Mouse (Mus musculus): ENCODE measurements around the gene Slc24a2.

The Slc24a2 gene

DNA sequence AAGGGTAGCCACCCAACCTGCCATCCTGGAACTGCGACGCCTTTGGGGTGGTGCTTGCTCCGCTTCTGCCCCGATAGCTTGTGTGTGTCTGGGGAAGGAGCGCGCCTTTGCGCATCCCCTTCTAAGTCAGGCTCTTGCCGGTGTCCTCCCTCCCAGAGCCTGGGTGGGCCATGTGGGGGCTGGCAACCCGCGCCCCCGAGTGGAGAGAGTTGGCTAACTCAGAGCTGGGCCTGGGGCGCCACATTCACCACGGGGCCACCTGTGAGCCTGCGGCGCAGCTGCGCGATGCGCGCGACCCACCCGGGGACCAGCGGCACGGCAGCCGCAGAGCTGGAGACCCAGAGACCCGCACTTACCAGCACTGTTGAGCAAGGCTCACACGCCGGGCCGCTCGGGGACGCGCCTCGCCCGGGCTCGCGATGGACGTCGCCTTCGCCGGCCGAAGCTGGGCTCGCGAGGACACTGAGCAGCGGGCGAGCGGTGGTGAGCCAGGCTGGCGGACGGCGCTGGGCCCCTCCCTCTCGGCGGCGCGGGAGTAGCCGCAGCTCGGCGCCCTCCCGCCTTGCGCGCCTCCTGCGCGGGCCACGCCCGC, at the start of gene Slc24a2:
Slc24a2 (minus strand) TSS at position 518 of the 592 bp plus-strand sequence.
- DNase-seq (ENCODE audit: low spot score in 2 of 2), result no peak

DNA sequence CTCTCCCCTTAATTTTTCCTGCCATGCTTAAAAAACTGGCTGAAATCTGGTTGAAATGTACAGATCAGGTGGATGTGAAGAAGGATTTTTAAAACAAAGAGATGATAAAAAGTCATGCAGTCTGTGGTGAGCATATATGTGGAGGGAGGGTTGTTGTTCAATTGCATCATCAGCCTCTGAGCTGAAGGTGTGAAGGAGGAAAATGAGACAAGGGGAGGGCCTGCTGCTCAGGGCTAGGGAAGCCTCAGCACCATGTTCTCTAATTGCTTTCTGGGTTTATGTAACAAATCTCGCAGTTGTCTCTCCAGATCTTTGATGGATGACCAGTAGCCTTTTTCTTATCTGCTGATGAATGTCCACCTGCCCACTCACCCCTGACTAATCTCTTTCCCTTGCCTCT, 44.5 kb upstream of the Slc24a2 start:
- no peak for DNase-seq (ENCODE audit: low spot score in 2 of 2)

DNA sequence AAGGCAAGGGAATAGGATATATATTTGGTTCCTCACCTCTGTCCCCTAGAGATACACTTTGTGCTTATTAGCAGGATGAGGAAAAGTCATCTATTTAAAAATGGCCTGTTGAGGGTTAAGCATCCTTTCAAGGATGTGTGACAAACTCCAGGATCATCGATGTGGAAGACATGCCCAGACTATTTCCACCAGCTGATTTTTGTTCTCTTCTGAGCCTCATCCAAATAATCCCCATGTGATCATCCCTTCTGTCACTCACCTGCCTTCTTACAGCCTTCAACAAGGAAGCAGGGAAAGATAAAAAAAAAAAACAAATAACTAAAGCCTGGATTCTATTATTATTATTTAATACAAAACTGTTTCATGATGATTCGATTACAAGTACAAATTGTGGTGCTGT, 44.0 kb upstream of the Slc24a2 start:
- no peak for DNase-seq (ENCODE audit: low spot score in 2 of 2)

DNA sequence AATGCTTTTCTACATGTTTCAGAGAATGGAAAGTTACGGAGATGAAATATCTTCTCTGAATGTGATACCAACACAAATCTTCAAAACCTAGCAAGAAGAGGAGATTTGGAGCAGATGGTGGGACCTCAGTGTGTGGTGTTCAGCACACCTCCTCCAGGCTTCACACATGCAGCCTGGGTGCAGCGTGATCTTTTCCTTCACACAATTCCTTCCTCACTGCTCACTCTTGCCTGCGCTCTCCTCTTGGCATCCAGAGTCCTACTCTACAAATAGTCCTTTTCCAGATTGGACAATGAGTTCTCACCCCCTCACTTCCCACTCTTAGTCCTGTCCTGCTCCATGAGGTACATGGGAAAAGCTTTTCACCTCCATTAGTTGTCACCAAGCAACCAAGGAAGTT, 43.2 kb upstream of the Slc24a2 start:
- no peak for DNase-seq (ENCODE audit: low spot score in 2 of 2)

DNA sequence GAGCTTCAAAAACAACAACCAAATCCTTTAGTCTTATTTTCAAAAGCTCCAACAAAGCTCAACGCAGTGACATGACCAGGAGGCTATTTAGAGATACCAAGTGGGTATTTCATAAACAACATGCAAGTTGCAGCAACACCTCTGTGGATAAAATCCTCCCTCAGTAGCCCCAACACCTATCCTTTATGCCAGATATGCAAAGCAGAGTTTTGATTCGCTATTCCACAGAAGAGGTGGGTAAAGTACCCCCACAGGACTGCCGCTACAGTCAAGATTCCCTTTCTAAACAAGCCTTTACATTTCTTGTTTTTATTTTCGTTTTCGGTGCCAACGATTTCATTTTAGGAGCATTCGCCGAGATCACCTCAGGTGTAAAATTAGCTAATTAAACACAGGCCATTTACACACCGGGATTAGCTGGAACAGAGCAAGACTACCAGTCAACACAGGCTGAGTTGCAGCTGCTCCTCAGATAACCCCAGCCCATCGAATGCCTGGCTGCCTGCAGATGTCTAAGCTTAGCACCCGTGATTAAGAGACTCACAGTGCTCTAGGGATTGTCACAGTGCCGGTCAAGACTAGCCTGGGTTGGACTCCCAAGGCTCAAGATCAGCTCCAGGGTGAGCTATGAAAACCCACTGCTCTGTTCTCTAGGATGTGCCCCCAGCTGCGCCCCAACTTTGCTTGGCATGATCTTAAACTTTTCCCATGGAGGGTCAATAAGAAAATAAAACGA, 885 bp downstream of the Slc24a2 start:
- no peak for DNase-seq (ENCODE audit: low spot score in 2 of 2)

DNA sequence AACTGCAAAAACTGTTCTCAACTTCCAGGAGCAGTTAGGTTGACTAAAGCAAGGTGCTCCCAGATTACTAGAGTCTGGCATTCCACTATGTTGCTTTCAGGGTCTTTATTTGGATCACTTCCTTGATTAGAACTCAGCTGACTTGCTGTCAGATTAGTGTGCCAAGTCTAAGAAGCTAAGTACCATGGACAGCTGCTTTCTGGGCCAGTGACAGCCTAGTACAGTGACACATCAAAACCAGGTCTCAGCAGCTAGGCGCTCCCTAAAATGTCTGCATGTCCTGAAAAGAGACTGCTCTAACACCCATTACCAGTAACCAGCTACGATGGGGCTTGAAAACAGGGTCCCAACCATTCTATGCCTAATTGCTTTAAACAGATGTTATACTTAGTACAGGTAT, 8.7 kb downstream of the Slc24a2 start:
- no peak for DNase-seq (ENCODE audit: low spot score in 2 of 2)

DNA sequence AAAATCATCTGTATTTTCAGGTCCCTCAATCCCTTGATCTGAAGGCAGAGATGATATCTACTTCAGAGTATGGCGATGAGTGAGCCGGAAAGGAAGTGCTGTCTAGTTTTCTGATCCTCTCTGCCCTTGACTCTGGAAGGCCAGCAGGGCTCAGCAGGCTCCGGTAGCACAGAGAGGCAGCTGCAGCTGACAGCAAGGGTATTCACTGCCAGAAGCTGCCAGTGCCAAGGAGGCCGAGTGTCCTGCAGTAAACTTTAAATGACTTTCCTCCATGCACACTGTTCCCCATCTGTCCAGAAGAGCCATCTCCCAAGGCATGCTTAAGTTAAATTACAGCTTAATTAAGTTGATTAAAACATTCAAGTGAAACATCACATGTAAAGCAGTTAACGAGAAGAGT, 12.1 kb downstream of the Slc24a2 start:
- DNase-seq (ENCODE audit: low spot score in 2 of 2), result no peak

DNA sequence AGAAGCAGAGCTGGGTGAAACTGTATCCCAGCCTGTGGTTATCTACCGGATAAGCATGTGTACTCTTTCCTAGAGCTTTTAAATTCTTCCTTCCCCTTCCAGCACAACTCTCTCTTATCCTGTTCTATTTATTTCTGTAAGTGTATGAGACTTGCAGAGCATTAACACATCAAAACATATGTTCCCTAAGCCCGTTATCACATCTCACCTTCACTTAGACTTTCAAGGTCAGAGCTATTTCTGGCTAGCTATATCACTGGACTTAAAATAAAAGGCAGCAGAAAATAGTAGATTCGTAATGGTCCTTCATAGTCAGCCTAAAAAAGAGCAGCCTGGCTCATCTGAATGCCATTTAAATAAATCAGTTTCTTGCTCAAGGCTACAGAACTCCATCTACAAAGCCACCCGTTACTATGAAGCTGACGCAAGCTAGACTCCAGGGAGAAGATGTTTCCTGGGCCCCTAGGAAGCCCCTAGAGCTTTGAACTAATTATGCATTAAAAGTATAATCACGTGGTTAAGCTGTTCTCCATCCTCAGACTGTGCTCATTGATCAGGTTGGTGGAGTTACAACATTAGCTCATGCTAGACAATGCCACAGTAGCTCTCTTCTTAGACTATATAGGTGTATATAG, 18.8 kb downstream of the Slc24a2 start:
- no peak for DNase-seq (ENCODE audit: low spot score in 2 of 2)

DNA sequence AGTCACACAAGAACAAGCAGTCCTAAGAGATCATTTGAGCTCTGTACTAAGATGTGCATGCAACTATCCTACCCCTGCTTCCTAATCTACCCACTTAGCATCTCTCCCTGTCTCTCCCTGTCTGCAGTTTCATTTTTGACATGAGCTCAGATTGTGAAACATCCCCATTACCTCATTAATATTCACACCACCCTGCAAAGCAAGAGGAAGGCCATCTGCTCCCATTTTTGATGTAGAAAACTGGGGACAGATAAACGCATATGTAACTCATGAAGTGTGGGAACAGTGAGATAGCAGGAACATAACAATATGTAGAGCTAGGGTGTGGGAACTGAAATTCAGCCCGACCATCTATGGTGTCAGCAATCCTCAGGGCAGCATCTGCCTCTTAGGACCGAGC, 19.7 kb downstream of the Slc24a2 start:
- no peak for DNase-seq (ENCODE audit: low spot score in 2 of 2)

DNA sequence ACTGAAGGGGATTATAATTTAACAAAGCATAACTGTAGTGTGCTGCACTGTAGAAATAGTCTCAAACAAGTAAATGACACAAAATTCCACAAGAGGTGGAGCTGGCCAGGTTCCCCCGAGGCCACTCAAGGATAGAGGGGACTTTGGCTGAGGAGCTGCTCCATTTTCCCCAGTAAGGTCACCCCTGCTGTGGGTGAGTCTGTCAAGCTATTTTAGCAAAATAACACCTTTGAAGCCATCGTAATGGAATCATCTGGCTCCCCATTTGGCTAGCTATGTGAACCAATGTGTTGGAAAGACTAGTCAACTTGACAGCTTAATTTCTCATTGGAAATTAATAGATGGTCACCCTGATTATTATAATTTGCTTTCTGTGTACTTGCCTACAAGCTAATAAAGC, 28.2 kb downstream of the Slc24a2 start:
- no peak for DNase-seq (ENCODE audit: low spot score in 2 of 2)

DNA sequence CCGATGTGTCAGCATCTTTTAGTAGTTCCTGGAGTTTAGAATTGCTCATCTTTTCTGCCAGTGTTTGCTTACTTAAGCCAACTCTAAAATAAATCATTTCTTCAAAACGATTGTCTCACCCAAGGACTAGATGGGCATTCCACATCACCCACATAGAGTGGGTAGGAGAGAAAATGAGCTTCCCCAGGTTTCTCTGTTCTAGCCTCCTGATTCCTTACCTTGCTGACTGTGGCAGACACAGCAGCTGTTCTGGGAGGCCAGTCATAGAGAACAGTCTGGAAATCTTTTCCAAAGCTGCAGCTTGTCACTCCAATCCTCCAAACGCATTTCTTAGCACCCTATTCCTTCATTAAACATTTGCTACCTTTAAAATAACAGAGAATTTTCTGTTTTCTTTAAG, 29.0 kb downstream of the Slc24a2 start:
- DNase-seq (ENCODE audit: low spot score in 2 of 2), result no peak

DNA sequence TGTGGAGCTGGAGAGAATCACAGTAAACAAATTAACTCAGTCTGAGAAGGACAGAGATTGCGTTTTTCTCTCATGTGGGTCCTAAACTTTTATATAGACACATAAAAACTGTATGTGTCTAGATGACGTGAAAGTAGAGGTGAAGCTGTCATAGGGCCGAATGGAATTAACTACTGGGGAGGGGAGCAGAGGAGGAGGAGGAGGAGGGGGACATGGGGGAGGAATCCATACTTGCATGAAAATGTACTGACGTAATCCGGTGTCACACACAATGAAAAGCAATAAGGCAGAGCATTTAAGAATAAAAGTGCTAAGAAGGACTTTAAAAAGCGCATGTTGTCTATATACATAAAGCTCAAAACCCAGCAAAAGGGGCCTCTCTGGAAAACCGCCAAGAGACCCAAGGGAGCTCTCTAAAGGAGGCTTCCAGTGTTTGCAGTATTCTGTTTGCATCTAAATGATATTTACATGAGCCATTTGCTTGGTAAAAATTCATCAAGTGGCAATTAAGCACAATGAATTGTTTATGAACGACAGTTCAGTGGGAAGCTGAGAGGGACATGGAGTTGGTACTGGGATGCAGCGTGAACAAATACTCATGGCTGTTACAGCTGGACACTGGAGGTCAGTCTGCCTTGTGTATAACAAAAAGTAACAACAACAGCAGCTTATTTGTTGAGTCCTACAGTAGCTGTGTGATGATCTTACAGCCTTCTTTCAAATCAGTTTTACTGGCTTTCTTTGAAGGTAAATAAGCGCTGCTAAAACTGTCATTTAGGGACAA, 45.9 kb downstream of the Slc24a2 start:
- no peak for DNase-seq (ENCODE audit: low spot score in 2 of 2)

DNA sequence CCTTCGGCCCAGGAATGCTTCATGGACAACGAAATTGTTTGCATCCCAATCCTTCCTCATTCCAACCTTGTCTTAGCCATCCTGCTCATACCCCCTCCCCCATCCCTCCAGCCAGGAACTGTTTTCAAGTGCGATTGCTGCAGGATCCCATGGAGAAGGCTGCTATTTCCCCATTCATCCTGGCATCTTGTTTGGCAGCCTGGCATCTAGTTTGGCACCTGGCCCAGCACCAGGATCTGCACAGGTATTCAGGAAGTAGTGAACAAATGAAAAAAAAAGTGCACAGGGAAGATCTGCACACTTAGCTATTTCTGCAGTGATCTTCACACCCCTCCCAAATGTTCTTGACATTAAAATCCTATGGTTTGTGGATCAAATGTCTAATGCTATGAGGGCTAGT, 53.2 kb downstream of the Slc24a2 start:
- DNase-seq (ENCODE audit: low spot score in 2 of 2), result no peak

DNA sequence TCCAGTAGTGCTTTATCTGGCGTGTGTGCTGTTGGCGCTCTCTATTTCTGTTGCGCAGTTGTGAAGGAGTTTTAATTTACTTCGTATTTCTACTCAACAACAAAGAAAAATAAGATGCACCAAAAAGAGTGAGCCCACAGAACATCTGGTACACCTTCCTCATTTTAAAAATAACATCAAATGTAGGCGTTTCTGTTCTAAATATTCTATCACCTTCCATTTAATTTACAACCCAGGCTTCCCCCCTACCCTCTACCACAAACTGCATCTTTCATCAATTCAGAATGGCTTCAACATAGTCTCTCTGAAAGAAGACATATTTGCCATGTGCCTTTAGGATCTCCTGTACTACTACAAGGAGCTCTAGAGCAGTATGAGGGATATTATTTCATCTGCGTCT, 66.3 kb downstream of the Slc24a2 start:
- no peak for DNase-seq (ENCODE audit: low spot score in 2 of 2)

DNA sequence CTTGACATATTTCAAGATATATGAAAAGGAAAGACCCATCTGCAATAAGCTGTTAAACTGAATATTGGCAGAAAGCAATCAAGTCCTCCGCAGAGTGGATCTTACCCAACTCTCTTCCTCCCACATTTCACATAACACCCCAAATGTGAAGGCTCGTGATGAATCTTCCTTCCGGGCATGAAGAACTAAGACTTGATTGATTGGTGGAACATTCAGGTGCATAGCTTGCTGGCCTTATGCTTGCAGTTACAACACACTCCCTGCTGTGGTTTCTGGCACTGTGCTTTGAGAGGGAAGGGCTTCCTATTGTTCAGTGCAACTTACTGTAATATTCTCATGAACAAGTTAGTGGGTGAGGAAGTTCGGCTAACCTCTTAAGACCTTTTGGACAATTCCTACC, 72.2 kb downstream of the Slc24a2 start:
- no peak for DNase-seq (ENCODE audit: low spot score in 2 of 2)

DNA sequence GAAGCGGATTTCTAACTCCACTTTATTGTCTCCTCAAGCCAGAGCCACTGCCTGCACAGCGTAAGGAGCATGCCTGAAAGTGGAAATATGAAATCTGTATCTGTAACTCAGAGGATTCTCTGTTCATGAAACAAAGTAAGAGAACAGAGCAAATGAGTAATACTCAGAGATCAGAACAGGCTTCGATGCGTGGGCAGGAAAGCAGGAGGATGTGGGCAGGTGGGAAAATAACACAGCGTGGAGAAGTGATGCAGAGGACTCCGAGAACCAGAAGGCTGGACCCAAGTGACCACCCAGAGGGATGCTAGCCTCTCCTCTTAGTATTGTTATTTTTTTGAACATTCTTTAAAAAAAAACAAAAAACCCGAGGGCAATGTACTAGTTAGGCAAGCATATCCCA, 78.3 kb downstream of the Slc24a2 start:
- DNase-seq (ENCODE audit: low spot score in 2 of 2), result no peak

DNA sequence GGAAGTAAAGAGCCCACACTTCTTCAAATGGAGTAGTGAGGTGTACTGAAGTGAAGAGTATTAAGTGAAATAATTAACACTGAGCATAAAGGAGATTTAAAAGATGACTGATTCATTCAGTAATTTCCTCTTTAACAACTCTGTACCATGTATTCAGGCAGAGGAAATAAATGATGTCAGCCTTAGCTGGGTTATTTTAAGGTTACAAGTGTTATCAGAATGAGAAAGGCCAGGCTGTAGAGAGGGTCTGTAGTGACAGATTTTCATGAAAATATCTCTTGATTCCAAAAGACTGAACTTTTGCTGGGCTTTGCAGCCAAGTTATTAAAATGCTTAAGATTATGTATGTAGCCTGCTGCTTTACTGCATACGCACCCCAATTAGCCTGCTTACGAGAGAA, 80.7 kb downstream of the Slc24a2 start:
- no peak for DNase-seq (ENCODE audit: low spot score in 2 of 2)

DNA sequence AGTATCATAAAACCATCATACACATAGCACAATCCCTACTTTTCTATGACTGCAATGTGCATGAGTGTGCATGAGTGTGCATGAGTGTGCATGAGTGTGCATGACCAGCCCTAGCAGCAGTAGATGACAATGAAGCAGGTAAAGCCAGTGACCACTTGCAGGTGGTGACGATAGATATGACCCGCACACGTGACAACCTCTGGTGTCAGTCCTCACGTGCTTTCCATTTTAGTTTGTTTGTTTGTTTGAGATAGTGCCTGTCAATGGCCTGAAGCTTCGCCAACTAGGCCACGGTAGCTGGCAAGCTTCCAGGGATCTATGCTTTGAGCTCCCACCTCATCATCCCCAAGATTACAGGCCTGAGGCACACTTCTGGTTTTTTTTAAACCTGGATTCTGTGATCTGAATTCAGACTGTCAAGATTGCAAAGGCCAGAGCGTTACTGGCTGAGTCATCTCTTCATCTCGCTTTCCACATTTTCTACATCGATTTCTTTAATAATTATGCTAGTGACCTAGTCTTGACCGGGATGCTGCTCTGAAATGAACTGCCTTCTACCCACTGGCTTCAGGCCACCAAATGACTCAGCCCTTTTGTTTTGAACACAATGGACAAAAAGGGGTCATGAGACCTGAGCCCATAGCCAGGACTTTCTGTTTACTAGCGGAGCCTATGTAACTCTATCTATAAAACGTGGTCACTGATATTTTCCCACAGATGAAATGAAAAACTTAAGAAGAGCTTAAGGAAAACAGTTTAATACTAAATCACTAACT, 88.5 kb downstream of the Slc24a2 start:
- DNase-seq (ENCODE audit: low spot score in 2 of 2), result no peak

DNA sequence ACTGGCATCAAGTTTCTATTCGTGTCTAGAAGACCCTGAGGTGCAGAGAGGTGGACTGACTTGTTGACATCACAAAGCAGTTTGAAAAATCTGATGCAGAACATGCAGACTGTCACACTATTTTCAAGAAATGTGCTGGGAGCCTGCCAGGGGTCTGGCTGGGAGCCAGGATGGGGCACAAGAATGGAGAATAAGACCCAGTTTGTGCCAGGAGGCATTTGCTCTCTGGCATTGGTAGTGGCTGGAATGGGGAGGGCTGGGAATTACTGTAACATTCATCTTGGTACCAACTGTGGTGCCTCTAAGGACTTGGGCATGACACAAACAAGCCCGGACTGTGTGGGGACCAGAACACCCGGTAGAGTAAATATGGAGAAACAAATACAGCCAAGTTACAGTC, 89.4 kb downstream of the Slc24a2 start:
- DNase-seq (ENCODE audit: low spot score in 2 of 2), result no peak

DNA sequence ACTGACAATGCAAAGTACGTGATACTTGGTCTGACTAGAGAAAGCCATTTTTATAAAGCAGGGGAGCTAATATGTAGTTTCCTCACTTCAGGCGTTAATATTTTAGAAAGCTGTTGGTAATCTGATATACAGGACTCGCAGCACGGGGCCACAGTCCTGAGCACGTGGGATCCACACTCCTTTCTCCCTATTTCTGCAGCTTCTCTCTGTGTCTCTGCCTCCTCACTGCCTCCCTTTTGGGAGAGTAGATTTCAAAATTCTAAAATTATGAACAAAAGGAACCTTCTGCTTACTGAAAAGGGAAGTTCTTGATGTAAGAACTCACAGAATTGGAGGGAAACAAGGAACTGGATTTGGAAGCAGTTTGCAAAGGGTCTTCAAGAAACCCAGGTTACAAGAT, 97.8 kb downstream of the Slc24a2 start:
- DNase-seq (ENCODE audit: low spot score in 2 of 2), result no peak

DNA sequence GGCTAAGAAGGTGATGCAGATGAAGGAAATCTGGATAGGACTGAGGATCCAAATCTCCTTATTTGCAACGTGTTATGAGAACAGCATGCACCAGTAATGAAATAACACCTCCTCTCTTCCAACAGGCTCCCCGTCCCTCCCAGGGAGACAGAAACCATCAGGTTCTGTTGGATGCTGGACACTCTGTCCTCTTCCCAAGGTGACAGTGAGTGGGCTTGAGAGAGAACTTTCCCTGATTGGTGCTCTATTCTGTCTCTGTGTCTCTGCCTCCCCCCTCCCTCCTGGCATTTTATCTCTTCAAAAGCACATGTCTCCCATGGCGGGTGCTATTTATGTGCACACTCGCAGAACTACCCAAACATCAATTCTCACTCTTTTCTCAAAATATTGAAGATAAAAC, 103.5 kb downstream of the Slc24a2 start:
- no peak for DNase-seq (ENCODE audit: low spot score in 2 of 2)

DNA sequence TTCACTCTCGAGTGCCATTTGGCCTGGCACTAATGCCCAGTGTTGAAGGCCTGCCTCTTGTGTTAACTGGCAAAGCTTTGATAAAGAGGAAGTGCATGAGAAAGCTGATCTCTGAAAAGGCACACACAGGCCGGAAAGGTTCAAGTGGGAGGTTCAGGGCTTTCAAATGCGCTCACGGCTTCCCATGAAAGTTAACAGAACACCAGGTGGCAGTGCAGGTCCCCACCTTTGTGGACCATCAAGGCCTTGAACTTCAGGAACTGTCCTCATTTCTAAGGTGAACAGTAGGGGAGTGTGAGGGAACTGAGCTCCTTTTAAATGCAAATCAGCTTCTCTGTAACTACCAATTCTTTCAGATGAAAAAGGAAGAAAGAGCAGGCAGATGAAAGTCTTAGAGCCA, 110.5 kb downstream of the Slc24a2 start:
- DNase-seq (ENCODE audit: low spot score in 2 of 2), result no peak

Data from spleen, postnatal 10 days (tissue).